Mouse (Mus musculus) macrophage (primary cell): ENCODE data around the gene Tle3. TPM values are rescaled to one million over a fixed set of nuclear protein-coding genes. Genes with fewer than 3 reads are reported as not detected.

Experiments
- H3K27ac ChIP-seq: fragments of 350-480 bp; formaldehyde crosslinking; 2 replicates; pipeline ENCODE4 v1.9.0; 2021
- H3K36me3 ChIP-seq: fragments of 350-480 bp; formaldehyde crosslinking; 2 replicates; pipeline ENCODE4 v1.9.0; 2021; ENCODE audit errors: inconsistent target
- H3K4me3 ChIP-seq: fragments of 350-480 bp; formaldehyde crosslinking; 2 replicates; pipeline ENCODE4 v1.9.0; 2021; ENCODE audit errors: inconsistent target
- H3K79me2 ChIP-seq: fragments of 350-480 bp; formaldehyde crosslinking; 2 replicates; pipeline ENCODE4 v1.9.0; 2021; ENCODE audit errors: inconsistent target
- WGBS: methylation state at CpG from one replicate; pipeline ENCODE4 v1.1.7; 2026; ENCODE audit warnings: inconsistent platforms; ENCODE audit not compliant: missing documents; 5-methylcytosine and 5-hydroxymethylcytosine counted together
- polyA plus RNA-seq: library from polyadenylated mRNA; stranded (reverse); fragments of 250-400 nt; gene quantifications from 3 replicates; pipeline ENCODE4 v1.2.4, GENCODE M21; 2018; ENCODE audit warnings: inconsistent platforms
- total RNA-seq, 78 experiments: library from RNA; depleted of rRNA; stranded (reverse); fragments of 250-400 nt; gene quantifications; 1 replicate in 9 of 78; 2 replicates in 24 of 78; 3 replicates in 43 of 78; 4 replicates in 2 of 78; pipeline ENCODE4 v1.2.4; 2018; ENCODE audit warnings: inconsistent platforms in 56 of 78

Gene Tle3
- 100 to 1,000 TPM in 13 of 26 experiments, 10 to 100 TPM in 13; 45.3 to 345 (median 100) TPM for total RNA-seq (2018; cell fraction: chromatin; rRNA removed)
- 10 to 100 TPM; 27.7 to 77.5 (median 41.6) TPM for total RNA-seq (2018; cell fraction: cytosol; rRNA removed)
- 100 to 1,000 TPM in 4 of 26 experiments, 10 to 100 TPM in 22; 59.9 to 295 (median 75.3) TPM for total RNA-seq (2018; cell fraction: nucleus; rRNA removed)
- polyA plus RNA-seq: 31.3 to 59.0 TPM (median 39.4 TPM) in 3 replicates

DNA sequence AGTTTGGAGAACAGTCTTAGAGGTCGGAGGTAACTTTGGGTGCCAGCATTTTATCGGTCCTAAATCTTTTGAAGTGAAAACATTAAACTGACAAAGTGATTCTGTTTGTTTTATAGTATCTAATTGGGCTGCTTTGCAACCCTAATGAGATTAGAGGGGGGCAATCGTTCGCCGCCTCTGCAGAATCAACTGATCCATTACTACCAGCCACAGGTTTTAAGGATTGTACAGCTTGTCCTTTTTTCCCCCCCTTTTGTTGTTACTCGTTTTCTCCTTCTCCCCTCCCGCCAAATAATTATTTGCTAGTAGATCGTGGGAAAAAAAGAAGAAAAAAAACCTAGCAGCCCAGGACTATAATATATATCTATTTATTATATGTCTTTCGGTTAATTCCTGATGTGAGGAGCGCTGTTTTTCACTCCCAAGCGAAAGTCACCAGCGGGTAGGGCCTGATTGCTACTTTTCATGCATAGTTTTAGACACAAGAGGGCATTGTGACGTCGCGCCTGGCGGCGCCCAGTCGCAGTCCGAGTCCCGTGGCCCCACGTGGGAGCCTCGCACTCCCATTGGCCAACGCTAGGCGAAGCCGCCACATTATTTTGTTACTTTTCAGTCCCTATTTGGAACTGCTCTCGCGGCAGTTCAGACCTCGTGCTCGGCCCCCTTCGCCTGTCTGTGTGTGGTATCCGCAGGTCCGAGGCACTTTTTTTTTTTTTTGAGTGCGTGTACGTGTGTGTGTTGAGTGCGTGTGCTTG is at the start of gene Tle3:
TSS of gene Tle3 (plus strand) at position 612 of the 755 bp plus-strand sequence.
- no peaks in the 10 kb centered on the region for H3K36me3 ChIP-seq

DNA sequence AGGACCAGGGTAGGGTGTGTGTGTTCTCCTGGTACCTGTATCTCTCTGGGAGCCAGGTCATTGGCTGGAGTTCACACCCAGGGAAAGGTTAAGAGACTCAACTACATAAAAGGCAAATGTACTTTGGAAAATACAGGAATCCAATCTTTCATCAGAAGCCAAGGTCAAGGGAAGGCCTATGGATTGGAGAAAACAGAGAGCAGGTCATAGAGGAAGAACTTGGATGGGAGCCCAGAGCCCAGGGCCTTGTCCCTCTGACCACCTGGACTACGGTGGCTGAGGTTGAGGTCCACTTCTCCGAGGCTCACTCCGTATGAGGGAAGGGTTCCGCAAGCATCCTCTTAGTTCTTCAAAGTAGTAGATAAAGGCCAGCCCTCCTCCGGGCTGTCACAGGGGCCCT is 48.9 kb upstream of the Tle3 start:
- no peak overlapping the region for H3K4me3 ChIP-seq
- no peak overlapping the region for H3K27ac ChIP-seq
- no peaks in the 10 kb centered on the region for H3K36me3 ChIP-seq
- 96% methylated on average over 5 of the region's 5 CpGs for WGBS
- no peaks in the 10 kb centered on the region for H3K79me2 ChIP-seq

More for the DNA sequence above, at the start of gene Tle3:
- Histone ChIP-seq H3K4me3 (peak within 1 kb of the TSS; percentile 60), H3K79me2 (peaks cover 36% of the 10 kb centered on the region), H3K27ac (peak within 1 kb of the TSS; percentile 68)
- 1% methylated on average over 34 of the region's 35 CpGs for WGBS

DNA sequence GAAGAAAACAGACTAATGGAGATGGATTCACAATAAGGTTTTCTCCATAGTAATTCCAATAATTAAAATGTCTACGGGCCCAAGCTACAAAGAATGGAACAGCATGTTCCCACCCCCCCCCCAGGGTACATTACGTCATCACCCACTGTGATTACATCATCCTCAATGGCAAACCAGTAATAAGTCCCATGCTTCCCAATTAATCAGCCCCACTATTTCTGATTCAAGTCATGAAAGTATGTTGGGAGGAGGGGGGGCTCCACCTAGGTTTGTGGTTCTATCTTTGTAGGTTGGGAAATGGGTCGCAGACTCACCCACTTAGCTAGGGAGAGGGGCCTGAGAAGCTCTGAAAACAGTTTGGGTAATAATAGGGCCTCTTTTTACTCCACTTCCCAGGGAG is 48.3 kb upstream of the Tle3 start:
- Histone ChIP-seq H3K4me3 (no peak overlapping the region), H3K36me3 (no peaks in the 10 kb centered on the region), H3K79me2 (no peaks in the 10 kb centered on the region), H3K27ac (no peak overlapping the region)
- WGBS: 84% methylated on average over 3 of the region's 3 CpGs

DNA sequence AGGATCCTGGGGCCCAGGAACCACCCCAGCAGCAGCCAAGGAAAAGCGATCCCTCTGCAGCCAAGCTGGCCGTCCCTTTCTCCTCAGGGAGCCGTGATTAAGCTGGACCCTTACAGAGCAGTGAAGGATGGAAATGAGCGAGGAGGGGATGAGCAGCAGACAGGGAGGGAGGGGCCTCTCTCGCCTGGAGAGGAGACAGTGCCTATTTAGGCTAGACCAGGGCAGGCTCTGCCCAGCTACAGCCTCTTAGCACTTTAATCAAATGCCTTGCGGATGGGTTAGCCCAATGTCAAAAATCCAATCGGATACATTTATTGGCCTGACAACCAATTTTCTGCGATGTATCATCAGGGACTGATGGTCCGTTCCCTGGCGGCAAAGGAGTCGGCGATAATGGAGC is 47.8 kb upstream of the Tle3 start:
- Histone ChIP-seq H3K4me3 (no peak overlapping the region), H3K79me2 (no peaks in the 10 kb centered on the region), H3K27ac (no peak overlapping the region), H3K36me3 (no peaks in the 10 kb centered on the region)
- 94% methylated on average over 12 of the region's 12 CpGs for WGBS

DNA sequence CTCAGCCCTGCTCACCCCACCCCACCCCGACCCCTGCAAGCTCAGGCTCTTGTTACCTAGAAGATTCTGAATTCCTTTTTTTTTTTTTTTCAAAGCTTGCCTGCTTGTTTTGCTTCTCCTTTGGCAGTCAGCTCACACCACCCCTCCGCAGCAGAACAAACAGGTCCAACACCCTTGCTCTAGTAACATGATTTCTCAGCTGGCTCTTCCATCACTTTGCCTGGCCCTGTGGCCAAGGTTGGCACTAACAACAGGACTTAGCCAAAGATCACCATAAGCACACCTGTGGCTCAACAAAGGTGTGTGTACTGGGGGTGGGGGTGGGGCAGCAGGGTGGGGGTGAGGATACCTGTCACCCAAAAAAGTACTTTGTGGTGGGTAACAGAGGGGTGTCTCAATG is 47.2 kb upstream of the Tle3 start:
- Histone ChIP-seq H3K27ac (no peak overlapping the region), H3K79me2 (no peaks in the 10 kb centered on the region)
- WGBS: 95% methylated on average over 2 of the region's 2 CpGs

DNA sequence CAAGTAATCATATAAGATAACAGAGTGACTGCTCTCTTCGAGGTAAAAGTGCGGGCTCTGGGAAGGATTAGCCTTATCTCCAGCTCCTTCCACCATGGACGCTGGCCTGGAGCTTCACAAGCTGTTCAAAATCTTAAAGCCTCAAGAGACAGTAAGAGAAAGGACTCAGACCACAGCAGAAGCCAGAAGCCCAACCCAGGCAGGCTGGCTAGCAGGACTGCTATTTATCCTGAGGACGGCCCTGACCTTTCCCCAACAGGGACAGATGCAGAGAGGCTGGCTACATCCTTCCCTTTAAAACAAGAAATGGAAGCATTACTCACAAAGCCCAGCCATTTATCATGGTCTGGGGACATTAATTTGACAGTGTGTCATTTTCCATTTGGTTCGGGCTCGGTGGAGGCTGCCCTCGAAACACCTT is 46.2 kb upstream of the Tle3 start:
- H3K79me2 ChIP-seq: no peaks in the 10 kb centered on the region
- no peak overlapping the region for H3K4me3 ChIP-seq
- WGBS: 85% methylated on average over 7 of the region's 7 CpGs
- H3K36me3 ChIP-seq: no peaks in the 10 kb centered on the region
- no peak overlapping the region for H3K27ac ChIP-seq

More for the DNA sequence above, 47.2 kb upstream of the Tle3 start:
- no peak overlapping the region for H3K4me3 ChIP-seq
- no peaks in the 10 kb centered on the region for H3K36me3 ChIP-seq

DNA sequence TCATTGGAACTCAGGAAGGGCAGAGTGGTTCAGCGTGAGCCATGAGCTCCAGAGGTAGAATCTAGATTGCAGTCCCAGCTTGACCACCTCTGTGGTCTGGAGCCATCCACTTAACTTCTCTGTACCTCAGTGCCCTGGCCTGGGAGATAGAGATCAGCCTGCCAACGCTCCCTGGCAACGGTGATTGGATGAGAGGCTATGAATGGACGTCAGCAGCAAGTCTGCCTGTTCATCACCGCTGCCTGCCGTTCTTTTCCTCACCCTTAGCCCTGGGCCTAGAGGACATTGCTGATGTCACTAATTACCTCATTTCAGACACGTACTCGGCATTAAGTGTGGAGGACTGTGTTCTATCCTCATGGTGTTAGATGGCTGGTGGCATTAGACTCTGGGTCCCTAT is 45.2 kb upstream of the Tle3 start:
- Histone ChIP-seq H3K4me3 (no peak overlapping the region), H3K79me2 (no peaks in the 10 kb centered on the region), H3K36me3 (no peaks in the 10 kb centered on the region), H3K27ac (no peak overlapping the region)
- WGBS: 95% methylated on average over 6 of the region's 8 CpGs

DNA sequence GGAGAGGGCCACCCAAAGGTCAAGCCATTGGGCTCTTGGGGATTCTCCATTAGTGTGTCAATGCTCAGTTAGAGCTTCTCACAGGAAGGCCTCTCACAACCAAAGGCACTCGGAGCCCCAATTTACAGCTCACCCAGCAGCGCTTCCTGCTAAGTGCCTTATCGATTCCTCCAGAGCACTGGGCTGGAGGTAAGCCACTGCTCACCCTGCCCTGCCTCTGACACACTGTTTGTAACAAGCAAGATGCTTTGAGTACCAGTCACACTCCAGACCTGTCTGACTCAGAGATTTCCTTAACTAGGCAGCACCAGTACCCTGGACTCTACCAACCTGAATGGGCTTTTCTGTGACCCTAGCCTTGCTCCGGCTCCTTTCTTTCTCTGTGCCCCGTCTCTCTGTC is 44.0 kb upstream of the Tle3 start:
- WGBS: 75% methylated on average over 5 of the region's 5 CpGs
- no peak overlapping the region for H3K27ac ChIP-seq
- no peaks in the 10 kb centered on the region for H3K79me2 ChIP-seq
- no peaks in the 10 kb centered on the region for H3K36me3 ChIP-seq
- H3K4me3 ChIP-seq: no peak overlapping the region

DNA sequence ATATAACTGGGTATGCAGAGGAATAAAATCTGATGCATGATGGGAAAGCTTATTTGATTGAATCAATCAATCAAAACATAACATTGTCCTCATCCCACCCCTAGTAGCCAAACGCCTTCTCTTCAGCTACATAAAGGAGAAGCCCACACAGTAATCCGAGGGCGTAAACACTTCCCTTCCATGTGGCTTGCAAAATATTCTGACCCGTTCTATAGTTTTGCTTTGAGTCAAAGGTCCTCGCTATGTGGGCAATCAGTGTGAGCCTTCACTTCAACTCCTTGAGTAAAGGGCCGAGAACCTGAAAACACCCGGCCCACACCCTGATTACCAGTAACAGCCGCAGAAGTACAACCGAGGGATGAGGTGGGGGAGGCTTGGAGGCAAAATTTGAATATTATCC is 41.4 kb upstream of the Tle3 start:
- H3K36me3 ChIP-seq: no peaks in the 10 kb centered on the region
- H3K79me2 ChIP-seq: no peaks in the 10 kb centered on the region
- H3K4me3 ChIP-seq: no peak overlapping the region
- 55% methylated on average over 9 of the region's 9 CpGs for WGBS
- no peak overlapping the region for H3K27ac ChIP-seq

DNA sequence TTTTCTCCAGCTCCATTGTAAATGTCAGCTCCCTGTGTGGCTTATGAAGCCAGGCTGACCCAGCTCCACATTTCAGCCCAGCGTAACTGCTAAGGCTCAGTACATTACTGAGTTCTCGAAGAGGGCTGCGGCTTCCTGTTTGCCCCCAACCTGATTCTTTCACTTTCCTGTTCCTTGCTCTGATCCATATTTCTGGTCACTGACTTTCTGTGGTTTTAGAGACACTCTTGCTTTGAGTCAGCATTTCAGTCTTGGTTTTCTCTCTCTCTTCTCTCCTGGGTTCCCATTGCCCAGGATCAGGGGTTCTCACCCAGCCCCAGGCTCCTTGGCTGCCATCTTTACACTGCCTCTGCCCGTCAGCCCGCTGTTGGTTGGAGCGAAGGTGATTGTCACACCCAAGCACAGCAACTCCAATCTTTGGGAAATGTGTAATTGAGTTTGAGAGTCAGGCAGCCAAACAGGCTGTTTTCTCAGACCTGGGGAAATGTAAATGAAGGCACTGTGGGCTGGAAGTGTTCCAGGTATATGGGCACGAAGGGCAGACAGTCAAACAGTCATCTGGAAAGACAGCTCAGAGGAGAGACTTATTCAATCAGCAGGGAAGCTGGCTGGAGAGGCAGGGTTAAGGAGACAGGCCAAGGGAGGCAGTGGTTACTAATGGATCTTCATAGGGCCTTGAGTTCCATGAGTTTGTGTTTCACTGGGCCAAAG is 39.8 kb upstream of the Tle3 start:
- H3K4me3 ChIP-seq: no peak overlapping the region
- H3K27ac ChIP-seq: no peak overlapping the region
- WGBS: 63% methylated on average over 7 of the region's 7 CpGs
- no peaks in the 10 kb centered on the region for H3K36me3 ChIP-seq
- no peaks in the 10 kb centered on the region for H3K79me2 ChIP-seq

DNA sequence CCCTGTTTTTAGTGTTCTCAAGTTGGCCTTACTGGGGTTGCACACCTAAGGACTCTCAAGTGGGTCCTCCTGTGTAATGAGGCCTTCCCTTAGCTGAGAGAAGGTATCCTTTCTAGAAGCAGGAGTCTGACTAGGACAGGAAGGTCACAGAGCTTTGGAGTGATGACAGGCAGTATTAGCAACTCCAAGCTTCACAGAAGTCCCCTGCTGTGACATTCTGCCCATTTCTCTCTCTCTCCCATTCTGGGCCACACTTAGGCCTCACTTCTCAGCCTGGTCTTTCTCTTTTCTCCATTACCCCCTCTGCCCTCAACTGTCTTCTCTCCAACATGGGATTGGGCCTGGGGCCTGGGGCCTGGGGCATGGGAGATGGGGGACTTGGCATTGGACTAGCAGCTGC is 36.0 kb upstream of the Tle3 start:
- H3K36me3 ChIP-seq: no peaks in the 10 kb centered on the region
- H3K27ac ChIP-seq: no peak overlapping the region
- no peak overlapping the region for H3K4me3 ChIP-seq
- H3K79me2 ChIP-seq: no peaks in the 10 kb centered on the region

DNA sequence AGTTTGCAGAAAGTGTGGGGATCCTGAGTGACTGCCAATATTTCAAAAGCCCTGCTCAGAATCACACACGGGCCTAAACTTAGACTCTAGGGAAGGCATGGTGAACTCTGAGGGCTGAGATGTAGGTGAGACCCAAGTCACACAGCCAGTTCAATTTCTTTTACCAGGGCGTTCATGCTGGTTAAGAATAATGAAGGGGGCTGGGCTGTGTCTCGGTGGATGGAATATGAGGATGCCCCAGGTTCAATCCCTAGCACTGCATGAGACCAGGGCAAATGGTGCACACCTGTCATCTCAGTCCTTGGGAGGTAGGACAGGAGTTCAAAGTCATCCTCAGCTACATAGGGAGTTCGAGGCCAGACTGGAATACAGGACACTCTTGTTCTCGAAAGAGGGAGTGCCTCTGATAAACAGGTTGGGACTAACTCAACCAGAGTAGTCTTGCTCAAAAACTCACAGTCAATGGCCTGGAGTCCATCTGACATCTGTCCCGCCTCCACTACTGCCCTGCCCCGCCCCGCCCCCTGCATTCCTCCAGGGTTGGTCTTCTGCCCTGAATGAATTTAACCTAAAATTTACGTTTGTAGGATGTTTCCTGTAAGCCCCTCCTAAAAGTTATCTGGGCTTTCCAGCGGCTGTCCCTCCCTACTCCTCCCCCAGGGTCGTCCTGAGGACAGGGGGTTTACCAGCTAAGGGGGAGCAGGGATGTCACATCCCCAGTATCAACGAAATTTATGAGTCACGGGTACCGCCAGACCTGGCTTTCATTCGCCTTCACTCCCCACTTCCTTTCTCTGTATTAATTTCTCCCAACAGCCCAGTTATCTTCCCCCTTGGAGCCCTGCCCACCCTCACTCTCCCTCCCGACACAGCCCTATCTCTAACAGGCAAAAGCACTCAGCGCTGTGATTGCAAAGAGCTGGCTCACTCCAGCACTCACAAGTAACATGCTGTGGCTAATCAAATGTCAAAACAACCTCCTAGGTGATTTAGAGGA is 35.3 kb upstream of the Tle3 start:
- no peak overlapping the region for H3K27ac ChIP-seq
- WGBS: 44% methylated on average over 17 of the region's 17 CpGs
- no peaks in the 10 kb centered on the region for H3K36me3 ChIP-seq
- no peaks in the 10 kb centered on the region for H3K79me2 ChIP-seq
- no peak overlapping the region for H3K4me3 ChIP-seq

DNA sequence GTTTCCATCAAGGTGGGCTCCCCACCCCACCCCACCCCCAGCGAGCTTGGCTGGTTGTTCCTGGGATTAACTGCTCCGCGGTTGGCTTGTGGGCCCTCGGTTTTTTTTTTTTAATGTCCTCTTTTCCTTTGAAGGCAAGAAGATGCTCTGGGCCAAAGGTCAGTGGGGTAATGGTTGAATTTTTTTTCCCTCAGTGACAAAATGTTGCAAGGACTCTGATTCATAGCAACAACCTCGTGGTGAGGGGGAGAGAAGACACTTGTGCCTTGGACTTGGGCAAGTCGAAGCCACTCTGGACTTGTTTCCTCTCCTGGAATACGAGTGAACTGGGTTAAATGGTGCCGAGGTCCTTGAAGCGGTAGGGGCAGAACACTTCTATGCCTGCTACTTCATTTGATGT is 34.5 kb upstream of the Tle3 start:
- no peak overlapping the region for H3K27ac ChIP-seq
- H3K4me3 ChIP-seq: no peak overlapping the region
- H3K36me3 ChIP-seq: no peaks in the 10 kb centered on the region
- 16% methylated on average over 9 of the region's 9 CpGs for WGBS
- no peaks in the 10 kb centered on the region for H3K79me2 ChIP-seq

DNA sequence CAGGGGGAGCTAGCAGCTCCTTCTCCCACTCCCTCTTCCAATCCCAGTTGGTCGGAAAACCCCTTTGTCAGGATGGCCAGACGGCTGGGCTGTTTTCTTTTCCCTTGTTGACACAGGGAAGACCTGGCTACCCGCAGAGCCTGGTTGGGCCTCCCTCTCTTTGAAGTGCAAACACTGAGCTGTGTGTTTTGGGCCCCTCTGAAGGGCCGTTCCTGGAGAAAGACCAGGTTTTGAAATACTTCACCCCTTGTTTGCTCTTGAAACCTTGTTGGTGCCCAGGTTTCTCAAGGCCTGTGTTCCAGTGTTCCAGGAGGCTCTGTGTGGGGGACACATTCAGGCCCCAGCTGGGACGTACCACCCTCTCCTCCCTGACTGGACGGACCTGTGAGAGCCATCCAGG is 32.9 kb upstream of the Tle3 start:
- Histone ChIP-seq H3K27ac (no peak overlapping the region), H3K4me3 (no peak overlapping the region), H3K79me2 (no peaks in the 10 kb centered on the region), H3K36me3 (no peaks in the 10 kb centered on the region)
- WGBS: 98% methylated on average over 6 of the region's 6 CpGs
